Mouse (Mus musculus) testis, adult 2 months (tissue): ENCODE measurements around the gene Fbxo45.

Experiments used
- CTCF ChIP-seq: fragments of 200-500 bp; IDR thresholded peaks from 2 replicates; pipeline ENCODE4 v1.5.1; 2012; ENCODE audit warnings: low read depth, mild to moderate bottlenecking, inconsistent platforms, low read length, moderate library complexity; ENCODE audit not compliant: control insufficient read depth, insufficient read depth, insufficient replicate concordance
- POLR2A ChIP-seq: fragments of 200-500 bp; IDR thresholded peaks from 2 replicates; pipeline ENCODE4 v1.6.1; 2012; ENCODE audit warnings: low read depth, mild to moderate bottlenecking, inconsistent platforms, low read length, moderate library complexity; ENCODE audit not compliant: control insufficient read depth

GRCm38 (mm10) chr16:32186056-32186455 lies 60.9 kb downstream of the Fbxo45 start:
- TF ChIP-seq POLR2A: no peak
- TF ChIP-seq CTCF: no peak
